Mouse (Mus musculus): ENCODE results near the gene Olfr1097.

GRCm38 (mm10) chr2:86905647-86906046, 13.6 kb upstream of the Olfr1097 start:
- no peak for TF ChIP-seq POLR2A (IDR thresholded peaks at IDR 0.05; ENCODE audit: low read depth, low read length)
- no peak for TF ChIP-seq CTCF (IDR thresholded peaks at IDR 0.05; ENCODE audit: extremely low read depth, insufficient read depth, insufficient read length, insufficient replicate concordance)

All from spleen, adult 2 months (tissue).